Mouse (Mus musculus): ENCODE results near the gene Uso1.
A peak's percentile ranks its signal among the peaks of the same experiment; 100 is the strongest.

Uso1 gene

GRCm38 (mm10) chr5:92239333-92240232, 101.8 kb downstream of the Uso1 start:
- DNase-seq (ENCODE audit: low read depth, low spot score): peak; percentile 88

- no peak for DNase-seq (ENCODE audit: low read depth, low spot score)
These were observed 103.0 kb downstream of the Uso1 start for GRCm38 (mm10) chr5:92240769-92241168.

- DNase-seq (ENCODE audit: low read depth, low spot score): no peak
These were observed 107.2 kb downstream of the Uso1 start for GRCm38 (mm10) chr5:92244900-92245299.

- DNase-seq (ENCODE audit: low read depth, low spot score): no peak
These were observed 107.7 kb downstream of the Uso1 start for GRCm38 (mm10) chr5:92245483-92245882.

- no peak for DNase-seq (ENCODE audit: low read depth, low spot score)
These were observed 110.9 kb downstream of the Uso1 start for GRCm38 (mm10) chr5:92248614-92249013.

- DNase-seq (ENCODE audit: low read depth, low spot score): peak; percentile 58
These were observed 114.3 kb downstream of the Uso1 start for GRCm38 (mm10) chr5:92252031-92252430.

Measured in R1 (cell line).